Mouse (Mus musculus): ENCODE results near the gene Gm12800.
A peak's percentile ranks its signal among the peaks of the same experiment; 100 is the strongest.
"Not testable (repeated sequence)": the region's sequence is repeated elsewhere in the genome, so short reads cannot be mapped to it uniquely, and the experiment has no call there.

Gene Gm12800

DNA sequence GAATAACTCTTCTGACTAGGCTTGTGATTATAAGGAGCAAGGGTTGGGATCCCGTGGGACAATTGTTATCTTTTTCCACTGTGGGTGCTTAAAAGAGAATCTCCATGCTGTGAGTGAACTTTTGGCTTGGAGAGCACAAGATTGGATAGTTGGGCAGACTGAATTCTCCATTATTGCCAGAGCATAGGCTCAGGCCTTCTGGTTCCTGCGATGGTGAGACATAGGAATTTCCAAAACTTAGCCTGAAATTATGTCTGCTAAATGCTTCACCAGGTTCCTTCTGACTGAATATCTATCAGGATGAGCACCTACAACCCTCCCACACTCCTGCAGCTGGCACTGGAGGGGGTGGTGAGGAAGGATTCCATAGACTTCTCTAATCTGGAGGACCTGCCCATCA lies at the start of gene Gm12800:
TSS of gene Gm12800 (plus strand) at position 301 of the 400 bp plus-strand sequence.
- DNase-seq (ENCODE audit: low read depth, low spot score), result not testable (repeated sequence)

DNA sequence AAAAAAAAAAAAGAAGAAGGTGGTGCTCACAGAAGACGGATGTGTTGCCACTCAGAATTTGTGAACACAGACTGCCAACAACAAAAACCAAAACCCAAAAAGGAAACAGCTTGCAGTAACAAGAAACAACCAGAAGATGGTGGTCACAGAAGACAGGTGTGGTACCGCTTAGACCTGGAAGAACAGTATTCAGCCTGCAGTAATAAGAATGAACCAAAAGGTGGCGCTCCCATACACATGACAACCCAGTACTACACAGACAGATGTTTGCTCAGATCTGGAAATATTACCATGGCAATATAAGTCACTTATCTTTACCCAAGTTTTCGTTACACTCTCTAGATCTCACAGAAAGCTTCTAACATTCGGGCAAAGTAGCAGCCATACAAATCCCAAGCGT lies 48.0 kb upstream of the Gm12800 start:
- peak; percentile 5 for DNase-seq (ENCODE audit: low read depth, low spot score)

DNA sequence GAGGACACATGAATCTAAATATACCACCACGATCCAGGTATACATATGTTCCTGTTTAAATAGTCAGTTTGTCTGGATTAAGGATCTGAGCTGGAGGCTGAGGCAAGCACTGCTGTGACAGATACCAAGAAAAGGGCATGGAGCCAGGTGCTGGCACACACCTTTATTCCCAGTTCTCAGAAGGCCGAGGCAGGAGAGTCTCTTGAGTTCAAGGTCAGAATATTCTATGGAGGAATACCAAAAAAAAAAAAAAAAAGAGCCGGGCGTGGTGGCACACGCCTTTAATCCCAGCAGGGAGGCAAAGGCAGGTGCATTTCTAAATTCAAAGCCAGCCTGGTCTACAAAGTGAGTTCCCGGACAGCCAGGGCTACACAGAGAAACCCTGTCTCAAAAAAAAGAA lies 46.6 kb upstream of the Gm12800 start:
- DNase-seq (ENCODE audit: low read depth, low spot score), result no peak

DNA sequence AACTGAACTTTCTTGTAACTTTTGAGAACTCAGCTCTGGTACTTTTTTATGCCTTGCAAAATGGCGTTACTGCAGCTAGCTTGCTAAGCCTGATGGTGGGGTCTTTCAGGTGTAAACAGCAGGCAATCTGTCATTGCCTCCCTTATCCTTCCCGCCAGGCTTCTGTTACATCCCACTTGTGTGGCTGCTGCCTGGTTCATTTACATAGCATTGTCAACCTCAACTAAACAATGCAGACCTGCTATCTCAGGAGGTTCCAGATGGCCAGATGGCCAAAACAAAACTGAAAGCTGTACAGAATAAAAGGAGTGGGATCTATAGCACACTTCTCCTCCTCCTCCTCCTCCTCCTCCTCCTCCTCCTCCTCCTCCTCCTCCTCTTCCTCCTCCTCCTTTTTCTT lies 36.9 kb upstream of the Gm12800 start:
- DNase-seq (ENCODE audit: low read depth, low spot score), result not testable (repeated sequence)

DNA sequence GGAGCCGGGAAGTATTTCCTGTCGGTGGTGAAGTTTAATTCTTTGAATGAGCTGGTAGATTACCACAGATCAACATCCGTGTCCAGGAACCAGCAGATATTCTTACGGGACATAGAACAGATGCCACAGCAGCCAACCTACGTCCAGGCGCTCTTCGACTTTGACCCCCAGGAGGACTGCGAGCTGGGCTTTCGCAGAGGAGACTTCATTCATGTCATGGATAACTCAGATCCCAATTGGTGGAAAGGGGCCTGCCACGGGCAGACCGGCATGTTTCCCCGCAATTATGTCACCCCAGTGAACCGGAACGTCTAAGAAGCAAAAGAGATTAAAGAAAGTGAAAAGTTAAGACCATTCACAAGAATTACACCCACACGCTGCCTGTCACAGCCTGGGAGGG lies 33.2 kb upstream of the Gm12800 start:
- DNase-seq (ENCODE audit: low read depth, low spot score), result not testable (repeated sequence)

DNA sequence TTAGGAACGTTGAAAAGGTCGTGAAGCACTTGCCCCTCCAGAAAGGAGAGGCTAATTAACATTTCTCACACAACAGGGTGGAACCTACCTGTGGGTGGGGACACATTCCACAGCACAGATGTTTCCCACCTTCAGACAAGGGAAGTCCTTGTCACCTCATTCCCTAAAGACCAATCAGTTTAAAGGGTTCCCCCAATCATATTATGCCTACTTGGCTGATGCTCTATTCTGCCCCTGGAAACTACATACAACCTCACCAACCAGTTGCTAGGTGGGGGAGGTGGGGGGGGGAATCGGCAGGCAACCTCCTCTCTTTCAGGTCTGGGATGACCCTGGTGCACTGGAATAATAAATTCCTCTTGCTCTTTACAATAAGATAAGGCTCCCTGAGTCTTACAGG lies 25.3 kb upstream of the Gm12800 start:
- DNase-seq (ENCODE audit: low read depth, low spot score), result no peak

DNA sequence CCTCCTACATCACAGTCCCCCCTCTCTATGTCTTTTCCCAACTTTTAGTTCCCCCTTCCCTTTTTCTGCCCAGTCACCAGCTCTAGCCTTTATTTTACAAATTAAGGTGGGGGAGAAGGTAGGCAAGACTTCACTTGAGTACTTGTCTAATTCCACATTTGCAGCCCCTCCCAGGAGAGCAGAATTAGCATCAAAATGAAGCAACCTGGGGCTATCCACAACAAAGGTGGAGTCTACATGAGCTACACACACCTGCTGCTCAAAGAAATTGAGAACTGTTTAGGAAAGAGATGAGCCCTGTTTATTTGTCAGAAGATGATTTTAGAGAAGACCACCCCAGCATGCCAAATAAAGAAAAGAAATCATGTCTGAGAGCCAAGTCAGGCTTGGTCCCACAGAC lies 19.5 kb upstream of the Gm12800 start:
- DNase-seq (ENCODE audit: low read depth, low spot score), result no peak

DNA sequence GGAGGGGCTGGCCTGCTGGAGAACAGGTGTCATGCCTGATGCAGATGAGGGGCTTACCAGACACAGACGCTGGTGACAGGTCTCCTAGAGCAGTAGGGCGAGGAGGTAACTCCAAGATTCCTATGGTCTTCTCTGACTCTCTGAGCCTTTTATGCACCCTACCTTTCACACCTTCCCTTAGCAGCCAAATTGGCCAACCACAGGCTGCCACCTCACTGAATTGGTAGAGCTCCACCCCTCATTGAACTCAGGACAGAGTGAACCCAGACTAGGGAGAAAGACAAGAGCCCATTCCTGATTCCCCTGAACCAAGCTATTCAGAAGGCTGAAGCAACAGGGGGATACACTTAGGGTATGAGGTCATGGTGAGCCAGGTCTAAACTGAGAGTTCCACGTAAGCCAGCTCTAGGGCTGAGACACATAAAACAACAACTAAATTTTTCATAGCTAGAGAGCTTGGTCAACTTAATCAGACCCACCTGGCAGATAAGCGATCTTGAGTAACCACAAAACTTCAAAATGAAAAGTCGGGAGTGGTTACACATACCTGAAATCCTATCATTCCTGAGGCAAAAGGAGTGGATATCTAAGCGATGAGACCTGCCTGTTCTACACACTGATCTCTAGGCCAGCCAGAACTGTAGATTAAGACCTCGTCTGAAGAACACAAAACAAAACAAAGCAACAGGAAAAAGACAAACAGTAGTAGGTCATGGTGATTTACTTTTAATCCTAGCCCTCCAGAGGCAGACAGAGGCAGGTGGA lies 15.1 kb upstream of the Gm12800 start, which contains the start of gene C130073F10Rik:
TSS of gene C130073F10Rik (minus strand) at position 134 of the 765 bp plus-strand sequence.
- DNase-seq (ENCODE audit: low read depth, low spot score), result no peak

DNA sequence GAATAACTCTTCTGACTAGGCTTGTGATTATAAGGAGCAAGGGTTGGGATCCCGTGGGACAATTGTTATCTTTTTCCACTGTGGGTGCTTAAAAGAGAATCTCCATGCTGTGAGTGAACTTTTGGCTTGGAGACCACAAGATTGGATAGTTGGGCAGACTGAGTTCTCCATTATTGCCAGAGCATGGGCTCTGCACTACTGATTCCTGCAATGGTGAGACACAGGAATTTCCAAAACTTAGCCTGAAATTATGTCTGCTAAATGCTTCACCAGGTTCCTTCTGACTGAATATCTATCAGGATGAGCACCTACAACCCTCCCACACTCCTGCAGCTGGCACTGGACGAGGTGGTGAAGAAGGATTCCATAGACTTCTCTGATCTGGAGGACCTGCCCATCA lies 31.2 kb downstream of the Gm12800 start, which contains the start of gene Gm12794:
TSS of gene Gm12794 (plus strand) at position 301 of the 400 bp plus-strand sequence.
- not testable (repeated sequence) for DNase-seq (ENCODE audit: low read depth, low spot score)
